Mouse (Mus musculus): Measurements from ENCODE around the gene Pde8a. TPM values are rescaled to one million over a fixed set of nuclear protein-coding genes. Genes with fewer than 3 reads are reported as not detected.

The Pde8a gene
- polyA plus RNA-seq, 1 experiment from 2014 or later, result 2.5 TPM

- H3K4me3 ChIP-seq (ENCODE audit: low read length), result peak overlapping the region; percentile 65
- peak overlapping the region; percentile 76 for H3K9ac ChIP-seq (ENCODE audit: low read length)
- H3K27me3 ChIP-seq (ENCODE audit: control insufficient read depth, insufficient read depth, low read length), result 0 out of 2 replicates have a peak, but pooled peaks cover 2% of the 10 kb centered on the region
- H3K4me1 ChIP-seq (ENCODE audit: control insufficient read depth, insufficient read depth, low read length), result peaks cover 7% of the 10 kb centered on the region; the same call in 1 of the 2 replicates
- WGBS, result 10% methylated on average over 40 of the region's 40 CpGs
- peak overlapping the region; percentile 37 for H3K27ac ChIP-seq (ENCODE audit: low read length)
- peak overlapping the region; percentile 78 for H3K4me2 ChIP-seq (ENCODE audit: low read depth, low read length)
- no peaks in the 10 kb centered on the region for H3K36me3 ChIP-seq (ENCODE audit: control insufficient read depth, insufficient read depth)
- H3K9me3 ChIP-seq (replicated peaks; ENCODE audit: control insufficient read depth, low read length), result no peaks in the 10 kb centered on the region
- no peak for ATAC-seq (replicated peaks; ENCODE audit: extremely low read depth, insufficient read depth, low FRiP score)
Measured at GRCm38 (mm10) chr7:81214153-81214907, 934 bp downstream of the Pde8a start.

GRCm38 (mm10) chr7:81215950-81216349 lies 2.6 kb downstream of the Pde8a start:
- Histone ChIP-seq H3K4me2 (ENCODE audit: low read depth, low read length) (no peak overlapping the region), H3K4me1 (ENCODE audit: control insufficient read depth, insufficient read depth, low read length) (peaks cover 7% of the 10 kb centered on the region; the same call in 1 of the 2 replicates), H3K27ac (ENCODE audit: low read length) (no peak overlapping the region), H3K9ac (ENCODE audit: low read length) (no peak overlapping the region), H3K4me3 (ENCODE audit: low read length) (no peak overlapping the region), H3K36me3 (ENCODE audit: control insufficient read depth, insufficient read depth) (no peaks in the 10 kb centered on the region), H3K27me3 (ENCODE audit: control insufficient read depth, insufficient read depth, low read length) (0 out of 2 replicates have a peak, but pooled peaks cover 2% of the 10 kb centered on the region), H3K9me3 (replicated peaks; ENCODE audit: control insufficient read depth, low read length) (no peaks in the 10 kb centered on the region)
- WGBS, result 92% methylated on average over 1 of the region's 1 CpGs
- no peak for ATAC-seq (replicated peaks; ENCODE audit: extremely low read depth, insufficient read depth, low FRiP score)

GRCm38 (mm10) chr7:81219321-81219720 lies 5.9 kb downstream of the Pde8a start:
- Histone ChIP-seq H3K36me3 (ENCODE audit: control insufficient read depth, insufficient read depth) (no peaks in the 10 kb centered on the region), H3K4me3 (ENCODE audit: low read length) (no peak overlapping the region), H3K27me3 (ENCODE audit: control insufficient read depth, insufficient read depth, low read length) (no peaks in the 10 kb centered on the region), H3K4me2 (ENCODE audit: low read depth, low read length) (no peak overlapping the region), H3K9ac (ENCODE audit: low read length) (no peak overlapping the region), H3K9me3 (replicated peaks; ENCODE audit: control insufficient read depth, low read length) (no peaks in the 10 kb centered on the region), H3K27ac (ENCODE audit: low read length) (no peak overlapping the region), H3K4me1 (ENCODE audit: control insufficient read depth, insufficient read depth, low read length) (no peaks in the 10 kb centered on the region)
- 69% methylated on average over 7 of the region's 7 CpGs for WGBS
- no peak for ATAC-seq (replicated peaks; ENCODE audit: extremely low read depth, insufficient read depth, low FRiP score)

GRCm38 (mm10) chr7:81220381-81220780 lies 7.0 kb downstream of the Pde8a start:
- no peaks in the 10 kb centered on the region for H3K9me3 ChIP-seq (replicated peaks; ENCODE audit: control insufficient read depth, low read length)
- H3K4me1 ChIP-seq (ENCODE audit: control insufficient read depth, insufficient read depth, low read length), result no peaks in the 10 kb centered on the region
- H3K27me3 ChIP-seq (ENCODE audit: control insufficient read depth, insufficient read depth, low read length), result no peaks in the 10 kb centered on the region
- no peak overlapping the region for H3K27ac ChIP-seq (ENCODE audit: low read length)
- no peak overlapping the region for H3K4me3 ChIP-seq (ENCODE audit: low read length)
- no peaks in the 10 kb centered on the region for H3K36me3 ChIP-seq (ENCODE audit: control insufficient read depth, insufficient read depth)
- H3K4me2 ChIP-seq (ENCODE audit: low read depth, low read length), result no peak overlapping the region
- ATAC-seq (replicated peaks; ENCODE audit: extremely low read depth, insufficient read depth, low FRiP score), result no peak
- H3K9ac ChIP-seq (ENCODE audit: low read length), result no peak overlapping the region
- 68% methylated on average over 3 of the region's 3 CpGs for WGBS

- H3K9ac ChIP-seq (ENCODE audit: low read length), result no peak overlapping the region
- no peaks in the 10 kb centered on the region for H3K9me3 ChIP-seq (replicated peaks; ENCODE audit: control insufficient read depth, low read length)
- no peaks in the 10 kb centered on the region for H3K36me3 ChIP-seq (ENCODE audit: control insufficient read depth, insufficient read depth)
- no peak overlapping the region for H3K4me3 ChIP-seq (ENCODE audit: low read length)
- ATAC-seq (replicated peaks; ENCODE audit: extremely low read depth, insufficient read depth, low FRiP score), result no peak
- no peaks in the 10 kb centered on the region for H3K4me1 ChIP-seq (ENCODE audit: control insufficient read depth, insufficient read depth, low read length)
- no peak overlapping the region for H3K4me2 ChIP-seq (ENCODE audit: low read depth, low read length)
- H3K27me3 ChIP-seq (ENCODE audit: control insufficient read depth, insufficient read depth, low read length), result no peaks in the 10 kb centered on the region
- no peak overlapping the region for H3K27ac ChIP-seq (ENCODE audit: low read length)
- WGBS, result 82% methylated on average over 7 of the region's 7 CpGs
Measured at GRCm38 (mm10) chr7:81224260-81224659, 10.9 kb downstream of the Pde8a start.

- Histone ChIP-seq H3K9ac (ENCODE audit: low read length) (no peak overlapping the region), H3K4me2 (ENCODE audit: low read depth, low read length) (no peak overlapping the region), H3K36me3 (ENCODE audit: control insufficient read depth, insufficient read depth) (no peaks in the 10 kb centered on the region), H3K4me1 (ENCODE audit: control insufficient read depth, insufficient read depth, low read length) (no peaks in the 10 kb centered on the region), H3K9me3 (replicated peaks; ENCODE audit: control insufficient read depth, low read length) (no peaks in the 10 kb centered on the region), H3K27ac (ENCODE audit: low read length) (no peak overlapping the region), H3K4me3 (ENCODE audit: low read length) (no peak overlapping the region), H3K27me3 (ENCODE audit: control insufficient read depth, insufficient read depth, low read length) (no peaks in the 10 kb centered on the region)
- WGBS, result 80% methylated on average over 7 of the region's 7 CpGs
- ATAC-seq (replicated peaks; ENCODE audit: extremely low read depth, insufficient read depth, low FRiP score), result no peak
Measured at GRCm38 (mm10) chr7:81230091-81230792, 16.8 kb downstream of the Pde8a start.

GRCm38 (mm10) chr7:81232674-81233073 lies 19.3 kb downstream of the Pde8a start:
- Histone ChIP-seq H3K9ac (ENCODE audit: low read length) (no peak overlapping the region), H3K9me3 (replicated peaks; ENCODE audit: control insufficient read depth, low read length) (no peaks in the 10 kb centered on the region), H3K4me3 (ENCODE audit: low read length) (no peak overlapping the region), H3K4me2 (ENCODE audit: low read depth, low read length) (no peak overlapping the region), H3K4me1 (ENCODE audit: control insufficient read depth, insufficient read depth, low read length) (no peaks in the 10 kb centered on the region), H3K27ac (ENCODE audit: low read length) (no peak overlapping the region), H3K27me3 (ENCODE audit: control insufficient read depth, insufficient read depth, low read length) (no peaks in the 10 kb centered on the region), H3K36me3 (ENCODE audit: control insufficient read depth, insufficient read depth) (no peaks in the 10 kb centered on the region)
- no peak for ATAC-seq (replicated peaks; ENCODE audit: extremely low read depth, insufficient read depth, low FRiP score)
- WGBS, result 67% methylated on average over 2 of the region's 2 CpGs

GRCm38 (mm10) chr7:81235117-81235516 lies 21.7 kb downstream of the Pde8a start:
- Histone ChIP-seq H3K36me3 (ENCODE audit: control insufficient read depth, insufficient read depth) (no peaks in the 10 kb centered on the region), H3K9ac (ENCODE audit: low read length) (no peak overlapping the region), H3K4me3 (ENCODE audit: low read length) (no peak overlapping the region), H3K27me3 (ENCODE audit: control insufficient read depth, insufficient read depth, low read length) (no peaks in the 10 kb centered on the region), H3K4me1 (ENCODE audit: control insufficient read depth, insufficient read depth, low read length) (no peaks in the 10 kb centered on the region), H3K9me3 (replicated peaks; ENCODE audit: control insufficient read depth, low read length) (no peaks in the 10 kb centered on the region), H3K27ac (ENCODE audit: low read length) (no peak overlapping the region), H3K4me2 (ENCODE audit: low read depth, low read length) (no peak overlapping the region)
- no peak for ATAC-seq (replicated peaks; ENCODE audit: extremely low read depth, insufficient read depth, low FRiP score)
- 85% methylated on average over 2 of the region's 2 CpGs for WGBS

- Histone ChIP-seq H3K36me3 (ENCODE audit: control insufficient read depth, insufficient read depth) (no peaks in the 10 kb centered on the region), H3K4me2 (ENCODE audit: low read depth, low read length) (no peak overlapping the region), H3K9me3 (replicated peaks; ENCODE audit: control insufficient read depth, low read length) (no peaks in the 10 kb centered on the region), H3K4me1 (ENCODE audit: control insufficient read depth, insufficient read depth, low read length) (no peaks in the 10 kb centered on the region), H3K9ac (ENCODE audit: low read length) (no peak overlapping the region), H3K27me3 (ENCODE audit: control insufficient read depth, insufficient read depth, low read length) (no peaks in the 10 kb centered on the region), H3K27ac (ENCODE audit: low read length) (no peak overlapping the region), H3K4me3 (ENCODE audit: low read length) (no peak overlapping the region)
- ATAC-seq (replicated peaks; ENCODE audit: extremely low read depth, insufficient read depth, low FRiP score), result no peak
- 72% methylated on average over 4 of the region's 4 CpGs for WGBS
Measured at GRCm38 (mm10) chr7:81235600-81236223, 22.3 kb downstream of the Pde8a start.
